Mouse (Mus musculus) left cerebral cortex, adult 11 months (tissue): ENCODE measurements at regions not wholly inside any gene's neighbourhood (a gene's known extent, or its start where the extent isn't known, plus 50 kb on each side); places are given as distances from the start of the nearest gene placed in this dataset.
A peak's percentile ranks its signal among the peaks of the same experiment; 100 is the strongest.

Experiments
- DNase-seq: peaks from one replicate; pipeline ENCODE4 v3.0.0; 2022; ENCODE audit warnings: low spot score

GRCm38 (mm10) chr15:38569011-38569640 is 1143.8 kb downstream of the 4930447A16Rik start:
- DNase-seq = no peak

DNA sequence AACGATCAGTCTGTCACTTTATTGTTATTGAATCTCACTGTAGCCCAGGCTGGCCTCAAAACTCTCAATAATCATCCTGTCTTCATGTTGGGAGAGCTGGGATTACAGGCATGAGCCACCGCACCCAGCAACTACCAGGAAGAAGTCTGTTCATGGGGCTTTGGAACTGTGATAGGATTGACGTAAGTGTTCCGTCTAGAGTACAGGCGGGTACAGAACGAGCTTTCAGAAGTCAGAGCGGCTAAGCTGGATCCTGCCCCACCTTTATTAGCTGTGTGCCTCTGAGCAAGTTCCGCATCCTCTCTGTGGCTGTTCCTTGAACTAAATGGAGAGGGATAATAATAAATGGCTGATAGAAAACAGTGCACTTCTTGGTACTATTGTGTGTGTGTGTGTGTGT is 1144.8 kb downstream of the 4930447A16Rik start:
- no peak for DNase-seq

DNA sequence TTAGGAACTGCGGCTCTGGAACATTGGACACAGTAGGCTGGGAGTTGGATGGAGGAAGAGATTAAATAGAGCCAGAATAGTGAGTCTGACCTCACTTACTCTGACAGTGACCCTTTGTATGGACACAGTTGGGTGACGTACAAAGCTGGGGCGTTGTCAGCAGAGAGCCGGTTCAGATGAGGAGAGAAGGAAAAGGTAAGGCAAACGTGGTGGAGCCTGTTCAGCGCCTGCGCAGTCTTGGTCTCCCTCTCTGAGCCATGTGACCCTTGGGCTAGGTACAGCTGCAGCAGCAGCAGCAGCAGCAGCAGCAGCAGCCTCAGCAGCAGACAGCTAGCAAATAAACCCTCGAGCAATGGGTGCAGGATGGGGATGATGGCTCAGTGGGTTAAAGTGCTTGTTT is 1145.4 kb downstream of the 4930447A16Rik start:
- DNase-seq = no peak

DNA sequence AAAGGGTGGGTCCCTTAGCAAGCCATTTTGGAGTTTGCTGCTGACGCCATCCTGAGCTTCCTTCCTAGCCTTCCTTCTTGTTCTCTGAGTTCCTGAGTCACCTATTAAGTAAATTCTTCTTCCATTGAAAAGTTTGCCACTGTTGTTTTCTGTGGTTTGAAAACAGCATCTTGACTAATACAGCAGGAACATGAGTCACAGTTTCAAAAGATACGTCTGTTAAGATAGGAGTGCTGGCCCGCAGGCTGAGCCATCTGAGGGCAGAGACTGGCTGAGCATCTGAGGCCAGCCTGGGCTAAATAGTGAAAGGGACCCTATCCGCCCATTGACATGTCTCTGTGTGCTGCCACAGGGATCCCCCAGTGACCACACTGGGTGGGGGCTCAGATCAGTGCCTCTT is 1147.3 kb downstream of the 4930447A16Rik start:
- no peak for DNase-seq

GRCm38 (mm10) chr15:38574447-38574846 is 1149.1 kb downstream of the 4930447A16Rik start:
- DNase-seq = no peak

DNA sequence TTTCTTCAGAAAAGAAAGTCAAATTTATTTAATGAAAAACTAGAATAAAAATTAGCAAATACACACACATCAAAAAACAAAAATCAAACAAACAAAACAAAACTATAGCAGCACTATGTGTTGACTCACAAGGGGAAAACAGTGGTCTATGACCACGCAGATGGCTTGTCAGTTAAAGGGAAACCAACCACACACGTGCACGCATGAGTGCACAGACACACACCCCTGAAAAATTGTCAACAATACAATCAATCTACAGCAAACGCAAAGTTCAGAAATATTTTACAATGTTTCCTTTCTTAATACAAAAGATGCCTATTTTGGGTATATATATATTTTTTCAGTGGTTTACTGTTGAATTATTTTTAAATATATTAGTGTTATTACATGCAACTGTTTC is 1149.9 kb downstream of the 4930447A16Rik start:
- no peak for DNase-seq

- no peak for DNase-seq
Measured at GRCm38 (mm10) chr15:38577691-38578090, 1152.3 kb downstream of the 4930447A16Rik start.

- no peak for DNase-seq
Measured at GRCm38 (mm10) chr15:38579481-38579880, 1154.1 kb downstream of the 4930447A16Rik start.

DNA sequence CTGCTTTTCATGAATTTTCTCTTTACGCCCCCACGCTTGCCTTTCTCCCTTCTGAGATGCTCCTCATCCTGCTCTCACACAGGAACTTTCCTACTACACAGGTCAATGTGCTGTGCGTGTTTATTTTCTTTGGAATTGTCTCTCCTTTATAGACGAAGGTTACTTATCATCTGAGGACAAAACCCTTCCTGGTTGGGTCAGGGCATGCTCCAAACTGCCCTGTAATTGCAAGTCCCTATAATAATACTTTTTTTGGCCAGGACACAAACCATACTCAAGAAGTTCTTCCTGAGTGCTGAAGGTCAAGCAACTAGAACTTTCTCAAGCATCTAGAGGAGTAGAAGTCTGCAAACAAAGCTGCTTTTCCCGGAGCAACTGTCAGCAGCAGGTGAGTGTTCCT is 1158.1 kb downstream of the 4930447A16Rik start:
- DNase-seq = no peak

- DNase-seq = no peak
Measured at GRCm38 (mm10) chr15:38584425-38584824, 1159.1 kb downstream of the 4930447A16Rik start.

DNA sequence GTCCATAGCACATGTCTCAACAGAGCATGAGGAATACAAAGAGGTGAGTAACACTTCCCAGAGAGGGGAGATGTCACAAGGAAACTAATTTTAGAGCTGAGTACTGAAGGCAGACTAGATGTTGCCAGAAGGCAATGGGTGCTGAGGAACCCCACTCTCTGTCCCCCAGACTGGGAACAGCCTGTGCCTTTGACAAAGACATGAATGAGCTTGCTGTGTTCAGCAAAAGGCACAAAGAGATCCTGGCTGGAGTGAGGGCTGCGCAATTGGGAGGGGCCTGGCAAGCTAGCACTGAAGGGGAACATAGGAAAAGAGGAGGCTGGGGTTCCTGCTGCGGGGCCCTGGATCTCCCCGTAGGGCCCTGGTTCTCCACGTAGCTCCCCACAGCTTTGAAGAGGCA is 1160.3 kb downstream of the 4930447A16Rik start:
- DNase-seq = peak; percentile 59

DNA sequence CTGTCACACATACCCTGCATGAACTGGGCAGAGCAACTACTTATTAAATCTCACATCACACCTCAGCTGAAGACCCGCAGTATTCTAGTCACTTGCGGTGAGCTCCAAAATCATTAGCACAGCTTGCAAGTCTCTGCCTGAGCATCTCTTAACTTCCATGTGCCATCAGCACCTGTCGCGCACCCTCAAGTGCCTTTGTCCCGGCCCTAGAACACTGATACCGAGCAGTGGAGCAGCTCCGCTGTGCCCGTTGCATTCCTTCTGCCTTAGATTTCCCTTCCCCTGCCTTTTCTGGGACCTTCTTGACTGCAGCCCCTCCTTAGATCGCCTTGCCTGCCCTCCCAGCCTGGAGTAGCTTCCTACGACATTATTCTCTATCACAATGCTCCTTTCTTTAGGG is 1161.2 kb downstream of the 4930447A16Rik start:
- DNase-seq = no peak

DNA sequence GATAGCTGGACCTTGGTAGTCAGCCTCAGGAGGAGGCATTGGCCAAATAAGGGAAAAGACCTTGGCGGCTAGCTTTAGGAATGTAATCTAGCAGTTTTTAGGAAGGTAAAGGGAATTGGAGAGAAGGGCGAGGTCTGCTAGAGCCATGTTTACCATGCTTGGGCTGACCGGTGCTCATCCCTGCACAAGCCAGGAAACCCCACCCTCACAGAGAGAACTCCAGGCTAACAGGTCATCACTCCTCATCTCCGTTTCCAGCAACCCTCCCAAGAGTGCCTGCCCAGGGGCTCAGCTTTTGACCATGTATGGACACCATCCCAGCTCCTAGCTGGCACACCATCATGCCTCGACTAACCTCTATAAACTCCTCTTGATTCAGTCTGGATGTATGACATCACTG is 1162.9 kb downstream of the 4930447A16Rik start:
- no peak for DNase-seq

GRCm38 (mm10) chr15:38589010-38589409 is 1163.7 kb downstream of the 4930447A16Rik start:
- DNase-seq = no peak

- no peak for DNase-seq
Measured at GRCm38 (mm10) chr15:38589675-38590074, 1164.3 kb downstream of the 4930447A16Rik start.

- no peak for DNase-seq
Measured at GRCm38 (mm10) chr15:38594095-38594494, 1168.7 kb downstream of the 4930447A16Rik start.

- no peak for DNase-seq
Measured at GRCm38 (mm10) chr15:38594747-38595146, 1169.4 kb downstream of the 4930447A16Rik start.

GRCm38 (mm10) chr15:38595820-38596219 is 1170.5 kb downstream of the 4930447A16Rik start:
- no peak for DNase-seq

GRCm38 (mm10) chr15:38597458-38597857 is 1172.1 kb downstream of the 4930447A16Rik start:
- DNase-seq = no peak

DNA sequence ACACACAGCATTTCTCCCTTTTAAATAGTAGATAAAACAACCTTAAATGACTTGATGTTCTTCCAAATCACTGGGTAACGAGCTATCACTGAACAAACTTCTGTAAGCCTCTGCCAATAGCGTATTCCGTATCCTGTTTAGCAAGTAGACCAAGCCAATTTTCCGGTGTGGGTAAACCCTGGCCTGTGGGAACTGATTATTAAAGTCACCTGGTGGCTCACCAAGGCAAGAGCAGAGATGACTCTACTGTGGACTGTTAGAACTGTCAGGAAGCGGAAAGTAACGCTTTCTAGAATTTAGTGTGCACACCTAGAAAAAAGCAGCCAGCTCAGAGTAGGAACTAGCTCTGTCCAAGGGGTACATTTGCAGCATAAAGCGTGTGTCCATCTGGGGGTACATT is 1176.1 kb downstream of the 4930447A16Rik start:
- no peak for DNase-seq

GRCm38 (mm10) chr15:38602187-38602870 is 1177.0 kb downstream of the 4930447A16Rik start:
- DNase-seq = peak; percentile 68

DNA sequence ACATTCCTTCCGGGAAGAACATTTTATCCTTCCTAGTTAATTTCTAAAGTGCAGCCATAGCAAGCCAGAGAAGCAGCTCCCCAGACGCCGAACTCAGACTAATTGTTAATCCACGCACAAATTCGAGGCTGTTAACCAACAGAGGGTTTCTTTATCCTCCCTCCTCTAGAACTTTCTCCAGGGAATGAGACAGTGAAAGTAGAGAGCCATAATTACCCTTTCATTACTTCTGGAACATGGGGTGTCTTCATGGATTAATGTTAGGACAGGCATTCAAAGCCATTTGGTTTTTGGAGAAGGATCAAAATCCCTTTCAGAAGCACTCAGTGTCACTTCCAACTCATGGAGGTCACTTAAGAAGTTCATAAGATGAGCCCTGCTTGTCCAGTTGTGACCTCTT is 1178.6 kb downstream of the 4930447A16Rik start:
- no peak for DNase-seq

GRCm38 (mm10) chr15:38607368-38607767 is 1182.0 kb downstream of the 4930447A16Rik start:
- no peak for DNase-seq
